In genomic region chr15:81302151-81302808, GRCm38 (mm10) we compare ENCODE assay signal across 8 mouse cellular contexts. TPM values are rescaled to one million over a fixed set of nuclear protein-coding genes. Genes with fewer than 3 reads are reported as not detected.
DNase-seq lines count a peak whose midpoint lies in the region; ATAC-seq and TF ChIP-seq lines count a peak whose summit lies in the region.

No protein-coding gene starts in this region.

- no peaks in the 10 kb centered on the region for H3K36me3 ChIP-seq in midbrain, postnatal 0 days (ENCODE audit: insufficient read depth, low read length)
- H3K36me3 ChIP-seq in midbrain, embryonic 15.5 days (replicated peaks): no peaks in the 10 kb centered on the region
- H3K36me3 ChIP-seq in kidney, embryonic 15.5 days: no peaks in the 10 kb centered on the region
- H3K36me3 ChIP-seq in stomach, postnatal 0 days (ENCODE audit: control insufficient read depth, insufficient read depth, low read length): no peaks in the 10 kb centered on the region

- 67% methylated on average over 13 of the region's 13 CpGs for WGBS in midbrain, postnatal 0 days
- WGBS in midbrain, embryonic 15.5 days: 74% methylated on average over 13 of the region's 13 CpGs
- 55% methylated on average over 13 of the region's 13 CpGs for WGBS in kidney, embryonic 15.5 days
- WGBS in stomach, postnatal 0 days: 52% methylated on average over 13 of the region's 13 CpGs

- DNase-seq in cerebellum, postnatal 10 days: peak; percentile 12 to 47
- DNase-seq in cerebellum, adult 8-10 months: no peak
- peak; percentile 58 for DNase-seq in midbrain, postnatal 0 days (ENCODE audit: low spot score)
- DNase-seq in stomach, postnatal 0 days (ENCODE audit: low spot score): no peak
- DNase-seq in gastrocnemius, postnatal 25 days: no peak
- no peak for DNase-seq in spleen, postnatal 4 days (ENCODE audit: low spot score in 2 of 2)

- H3K27me3 ChIP-seq in midbrain, postnatal 0 days (ENCODE audit: insufficient read depth, low read length): no peaks in the 10 kb centered on the region
- H3K27me3 ChIP-seq in midbrain, embryonic 15.5 days (replicated peaks): no peaks in the 10 kb centered on the region
- H3K27me3 ChIP-seq in kidney, embryonic 15.5 days: no peaks in the 10 kb centered on the region
- H3K27me3 ChIP-seq in stomach, postnatal 0 days (ENCODE audit: control insufficient read depth, insufficient read depth, low read length): no peaks in the 10 kb centered on the region

- TF ChIP-seq CTCF in midbrain, postnatal 0 days (IDR thresholded peaks at IDR 0.05): peak; percentile 73
- TF ChIP-seq CTCF in stomach, postnatal 0 days (IDR thresholded peaks at IDR 0.05; ENCODE audit: low read depth): peak; percentile 75

- TF ChIP-seq EP300 in stomach, postnatal 0 days (optimal IDR thresholded peaks at IDR 0.05): no peak

- no peak overlapping the region for H3K4me3 ChIP-seq in midbrain, postnatal 0 days (ENCODE audit: low read depth, low read length)
- no peak overlapping the region for H3K4me3 ChIP-seq in midbrain, embryonic 15.5 days
- no peak overlapping the region for H3K4me3 ChIP-seq in kidney, embryonic 15.5 days (replicated peaks)
- no peak overlapping the region for H3K4me3 ChIP-seq in stomach, postnatal 0 days (ENCODE audit: low read depth, low read length)

- H3K9me3 ChIP-seq in midbrain, postnatal 0 days (ENCODE audit: low read length): no peaks in the 10 kb centered on the region
- no peaks in the 10 kb centered on the region for H3K9me3 ChIP-seq in midbrain, embryonic 15.5 days
- H3K9me3 ChIP-seq in kidney, embryonic 15.5 days (replicated peaks): no peaks in the 10 kb centered on the region
- H3K9me3 ChIP-seq in stomach, postnatal 0 days (ENCODE audit: control insufficient read depth, low read length): no peaks in the 10 kb centered on the region

- ATAC-seq in midbrain, postnatal 0 days (ENCODE audit: low FRiP score): no peak
- ATAC-seq in midbrain, embryonic 15.5 days (replicated peaks): no peak
- ATAC-seq in kidney, embryonic 15.5 days (replicated peaks; ENCODE audit: low FRiP score): no peak
- no peak for ATAC-seq in stomach, postnatal 0 days (ENCODE audit: low FRiP score, low TSS enrichment)

- no peak overlapping the region for H3K9ac ChIP-seq in midbrain, postnatal 0 days (replicated peaks; ENCODE audit: low read length, poor library complexity, severe bottlenecking)
- H3K9ac ChIP-seq in midbrain, embryonic 15.5 days: no peak overlapping the region
- no peak overlapping the region for H3K9ac ChIP-seq in kidney, embryonic 15.5 days
- no peak overlapping the region for H3K9ac ChIP-seq in stomach, postnatal 0 days (ENCODE audit: low read length)

- no peak overlapping the region for H3K4me2 ChIP-seq in midbrain, postnatal 0 days (ENCODE audit: low read depth, low read length, poor library complexity, severe bottlenecking)
- H3K4me2 ChIP-seq in midbrain, embryonic 15.5 days: no peak overlapping the region
- H3K4me2 ChIP-seq in kidney, embryonic 15.5 days: no peak overlapping the region
- no peak overlapping the region for H3K4me2 ChIP-seq in stomach, postnatal 0 days (replicated peaks; ENCODE audit: low read depth)

- no peaks in the 10 kb centered on the region for H3K4me1 ChIP-seq in midbrain, postnatal 0 days (ENCODE audit: insufficient read depth, low read length)
- no peaks in the 10 kb centered on the region for H3K4me1 ChIP-seq in midbrain, embryonic 15.5 days
- peaks cover 19% of the 10 kb centered on the region for H3K4me1 ChIP-seq in kidney, embryonic 15.5 days
- no peaks in the 10 kb centered on the region for H3K4me1 ChIP-seq in stomach, postnatal 0 days (replicated peaks; ENCODE audit: control insufficient read depth, insufficient read depth)

- no peak overlapping the region for H3K27ac ChIP-seq in midbrain, postnatal 0 days (ENCODE audit: low read depth, low read length)
- no peak overlapping the region for H3K27ac ChIP-seq in midbrain, embryonic 15.5 days
- H3K27ac ChIP-seq in kidney, embryonic 15.5 days: 0 out of 2 replicates have a peak overlapping the region, but pooled peaks have one; percentile 39
- H3K27ac ChIP-seq in stomach, postnatal 0 days (replicated peaks): no peak overlapping the region

RNA-seq across cellular contexts. Expression of gene Slc25a17, which starts 58.3 kb away (rescaled TPM):
- 74.4 and 77.4 TPM in 2 replicates for total RNA-seq in midbrain, postnatal 0 days (2014; rRNA removed)
- polyA plus RNA-seq in midbrain, postnatal 0 days (2015; fragmentation: Nextera tagmentation; extraction: Ambion mirVana): 121 and 123 TPM in 2 replicates
- 132 and 138 TPM in 2 replicates for polyA plus RNA-seq in midbrain, embryonic 15.5 days (2015; fragmentation: Nextera tagmentation; extraction: Ambion mirVana)
- polyA plus RNA-seq in kidney, embryonic 15.5 days (2015; fragmentation: Nextera tagmentation; extraction: Ambion mirVana): 122 and 128 TPM in 2 replicates
- polyA plus RNA-seq in stomach, postnatal 0 days (2015; fragmentation: Nextera tagmentation; extraction: Ambion mirVana): 84.6 and 85.1 TPM in 2 replicates
- 10 to 100 TPM in 1 of 2 experiments, 1 to 10 TPM in 1; 9.3 to 12.5 TPM for total RNA-seq in gastrocnemius, postnatal 25 days (2021)

Comparison
In these comparisons a context has a peak if more than half of its experiments do, and no peak if none do; other contexts are left out.
1. DNase-seq: peak in cerebellum, postnatal 10 days (2 of 2) and midbrain, postnatal 0 days (single experiment); none in cerebellum, adult 8-10 months (single experiment), stomach, postnatal 0 days (single experiment), gastrocnemius, postnatal 25 days (single experiment) and spleen, postnatal 4 days (0 of 2).